Comparison of ENCODE assay signal across 28 mouse cellular contexts in the genomic region with DNA sequence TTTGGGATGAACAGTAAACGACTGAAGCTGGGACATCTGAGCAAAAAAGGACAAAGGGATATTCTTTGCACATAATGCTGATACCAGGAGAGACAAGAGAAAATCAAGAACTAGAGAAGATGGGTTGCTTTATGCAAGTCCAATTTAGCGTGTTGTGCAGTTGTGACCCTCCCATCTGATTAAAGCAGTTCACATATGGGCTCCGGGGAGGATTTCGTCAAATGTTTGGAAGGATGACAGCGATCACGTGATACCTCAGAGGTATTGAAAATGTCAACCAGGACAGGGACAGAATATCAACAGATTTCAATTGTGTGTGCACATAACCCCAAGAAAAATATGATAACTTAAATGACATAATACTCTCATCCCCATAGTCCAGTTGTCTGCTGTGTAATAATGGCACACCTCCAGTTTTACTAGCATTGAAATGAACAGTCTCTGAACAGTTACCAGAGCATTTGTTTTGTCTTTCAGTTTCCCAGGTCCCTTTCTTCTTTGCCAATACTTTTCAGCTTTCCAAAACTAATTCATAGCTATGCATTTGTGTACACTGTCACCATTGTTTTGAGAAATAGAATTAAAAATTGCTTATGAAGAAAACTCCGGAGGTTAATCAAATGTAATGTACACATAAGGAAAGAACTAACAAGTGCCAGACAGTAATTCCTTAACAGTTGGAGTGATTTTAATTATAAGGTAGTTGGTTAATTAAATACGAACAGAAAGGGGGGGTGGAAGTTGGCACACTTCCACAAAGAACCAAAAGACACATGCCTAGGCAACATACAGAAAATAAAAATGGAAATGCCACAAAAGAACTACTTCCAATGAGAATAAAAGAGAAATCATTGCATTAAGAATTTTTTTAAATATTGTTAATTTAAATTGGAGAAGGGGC.
"Had no signal": no experiment of that assay in that cellular context is flagged by ENCODE, and none has a peak within 500 bp of the region (broad histone marks: within the 10 kb centered on the region; RNA-seq: fewer than 3 reads in every experiment).

No protein-coding gene starts in this region.

- DNase-seq: gastrocnemius, postnatal 14 days; gastrocnemius, postnatal 36 days; heart, adult 2 months; heart, postnatal 14 days; heart, postnatal 36 days; kidney, adult 11 months; kidney, adult 2 months; kidney, adult 9 months; kidney, postnatal 14 days; kidney, postnatal 36 days; layer of hippocampus, adult 9-11 months; layer of hippocampus, postnatal 36 days; liver; liver, embryonic 13.5 days; liver, postnatal 0 days had no signal

- H3K4me3 ChIP-seq: heart, adult 2 months; heart, embryonic 13.5 days; heart, embryonic 15.5 days; hindbrain, embryonic 13.5 days; hindbrain, embryonic 15.5 days; kidney, embryonic 15.5 days; limb, embryonic 10.5 days; limb, embryonic 12.5 days; liver, embryonic 13.5 days; liver, embryonic 15.5 days had no signal

- H3K4me1 ChIP-seq: heart, embryonic 13.5 days; heart, embryonic 15.5 days; hindbrain, embryonic 13.5 days; hindbrain, embryonic 15.5 days; kidney, embryonic 15.5 days; limb, embryonic 10.5 days; limb, embryonic 12.5 days; liver, embryonic 13.5 days; liver, embryonic 15.5 days had no signal

- H3K9ac ChIP-seq: heart, embryonic 13.5 days; heart, embryonic 15.5 days; hindbrain, embryonic 13.5 days; hindbrain, embryonic 15.5 days; kidney, embryonic 15.5 days; limb, embryonic 12.5 days; liver, embryonic 13.5 days; liver, embryonic 15.5 days; liver, postnatal 0 days had no signal

- H3K9me3 ChIP-seq: heart, embryonic 13.5 days; heart, embryonic 15.5 days; hindbrain, embryonic 13.5 days; hindbrain, embryonic 15.5 days; kidney, embryonic 15.5 days; limb, embryonic 10.5 days; limb, embryonic 12.5 days; liver, embryonic 13.5 days; liver, embryonic 15.5 days had no signal

- H3K4me2 ChIP-seq: heart, embryonic 11.5 days; heart, embryonic 13.5 days; heart, embryonic 15.5 days; hindbrain, embryonic 13.5 days; hindbrain, embryonic 15.5 days; kidney, embryonic 15.5 days; limb, embryonic 12.5 days; liver, embryonic 11.5 days; liver, embryonic 13.5 days; liver, embryonic 15.5 days had no signal

- H3K27me3 ChIP-seq: heart, embryonic 13.5 days; heart, embryonic 15.5 days; hindbrain, embryonic 13.5 days; hindbrain, embryonic 15.5 days; kidney, embryonic 15.5 days; limb, embryonic 12.5 days; liver, embryonic 13.5 days; liver, embryonic 15.5 days had no signal

- H3K36me3 ChIP-seq: heart, embryonic 13.5 days; heart, embryonic 15.5 days; hindbrain, embryonic 13.5 days; hindbrain, embryonic 15.5 days; kidney, embryonic 15.5 days; limb, embryonic 10.5 days; limb, embryonic 12.5 days; liver, embryonic 13.5 days; liver, embryonic 15.5 days had no signal

- H3K27ac ChIP-seq: heart, adult 2 months; heart, embryonic 13.5 days; heart, embryonic 15.5 days; hindbrain, embryonic 13.5 days; hindbrain, embryonic 15.5 days; hindbrain, postnatal 0 days; kidney, embryonic 15.5 days; kidney, postnatal 0 days; limb, embryonic 10.5 days; limb, embryonic 12.5 days; liver, embryonic 13.5 days; liver, embryonic 15.5 days had no signal

- ATAC-seq: hindbrain, postnatal 0 days; intestine, embryonic 16.5 days; liver, postnatal 0 days had no signal
